25 mouse cellular contexts compared by ENCODE assay signal in the genomic region with DNA sequence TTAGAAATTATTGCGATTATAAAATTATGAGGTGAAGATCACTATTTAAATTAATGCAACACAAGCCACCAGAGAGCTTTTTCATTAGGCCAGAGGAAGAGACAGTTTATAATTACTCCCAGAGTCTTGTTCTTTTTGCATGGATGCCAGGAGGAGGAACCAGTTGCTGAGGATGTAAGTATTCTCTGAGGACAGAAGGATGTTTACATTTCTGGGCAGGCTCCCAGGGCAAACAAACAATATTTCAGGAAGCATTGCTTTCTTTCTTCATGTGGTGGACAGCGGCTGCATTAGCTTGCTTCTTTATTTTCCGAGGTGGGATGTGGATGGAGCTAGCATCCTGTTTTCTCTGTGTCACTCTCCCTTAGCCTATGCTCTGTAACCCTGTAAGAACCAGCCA. TPM values are rescaled to one million over a fixed set of nuclear protein-coding genes. Genes with fewer than 3 reads are reported as not detected.
DNase-seq lines count a peak whose midpoint lies in the region; ATAC-seq and TF ChIP-seq lines count a peak whose summit lies in the region.
"Had no signal": no experiment of that assay in that cellular context is flagged by ENCODE, and none has a peak within 500 bp of the region (broad histone marks: within the 10 kb centered on the region; RNA-seq: fewer than 3 reads in every experiment).

No protein-coding gene starts in this region.

- no peak overlapping the region for H3K27ac ChIP-seq in kidney, postnatal 0 days
- H3K27ac ChIP-seq in midbrain, embryonic 11.5 days (ENCODE audit: low read depth, low read length) = no peak overlapping the region
- H3K27ac ChIP-seq in midbrain, embryonic 14.5 days (replicated peaks; ENCODE audit: low read depth, low read length) = no peak overlapping the region
- H3K27ac ChIP-seq: forebrain, embryonic 15.5 days; heart, embryonic 10.5 days; hindbrain, embryonic 12.5 days had no signal

- peak; percentile 40 for DNase-seq in kidney, postnatal 0 days (ENCODE audit: low spot score)
- no peak for DNase-seq in kidney, postnatal 14 days
- peak; percentile 76 for DNase-seq in midbrain, embryonic 11.5 days (ENCODE audit: low spot score, missing footprints)
- DNase-seq in midbrain, embryonic 14.5 days = no peak
- DNase-seq in lung, postnatal 10 days = peak; percentile 53
- no peak for DNase-seq in cerebellum, adult 9-11 months
- no peak for DNase-seq in layer of hippocampus, postnatal 10 days (ENCODE audit: low spot score in 2 of 2)
- DNase-seq: adrenal gland, postnatal 10 days; cerebellum, adult 11-12 months; cerebellum, adult 9-10 months; cerebellum, postnatal 36 days; gastrocnemius, postnatal 36 days; heart, adult 18-20 months; heart, postnatal 10 days; heart, postnatal 4 days had no signal

- H3K9me3 ChIP-seq in kidney, postnatal 0 days (replicated peaks; ENCODE audit: low read length) = no peaks in the 10 kb centered on the region
- no peaks in the 10 kb centered on the region for H3K9me3 ChIP-seq in midbrain, embryonic 11.5 days (ENCODE audit: control insufficient read depth, low read length)
- H3K9me3 ChIP-seq in midbrain, embryonic 14.5 days (ENCODE audit: control insufficient read depth, low read length) = no peaks in the 10 kb centered on the region
- H3K9me3 ChIP-seq: forebrain, embryonic 15.5 days; heart, embryonic 10.5 days; hindbrain, embryonic 12.5 days had no signal

- TF ChIP-seq CTCF in kidney, postnatal 0 days (IDR thresholded peaks at IDR 0.05; ENCODE audit: low read depth) = no peak

- no peaks in the 10 kb centered on the region for H3K4me1 ChIP-seq in kidney, postnatal 0 days (replicated peaks; ENCODE audit: insufficient read depth, low read length)
- H3K4me1 ChIP-seq in midbrain, embryonic 11.5 days (ENCODE audit: control insufficient read depth, insufficient read depth, low read length) = no peaks in the 10 kb centered on the region
- no peaks in the 10 kb centered on the region for H3K4me1 ChIP-seq in midbrain, embryonic 14.5 days (ENCODE audit: control insufficient read depth, insufficient read depth, low read length)
- H3K4me1 ChIP-seq: forebrain, embryonic 15.5 days; heart, embryonic 10.5 days; hindbrain, embryonic 12.5 days had no signal

- H3K4me2 ChIP-seq in kidney, postnatal 0 days (ENCODE audit: low read length) = no peak overlapping the region
- H3K4me2 ChIP-seq in midbrain, embryonic 11.5 days = no peak overlapping the region
- no peak overlapping the region for H3K4me2 ChIP-seq in midbrain, embryonic 14.5 days (ENCODE audit: low read length)
- H3K4me2 ChIP-seq: forebrain, embryonic 15.5 days; hindbrain, embryonic 12.5 days had no signal

- H3K27me3 ChIP-seq in kidney, postnatal 0 days (ENCODE audit: insufficient read depth, low read length) = no peaks in the 10 kb centered on the region
- H3K27me3 ChIP-seq in midbrain, embryonic 11.5 days (ENCODE audit: control insufficient read depth, insufficient read depth, low read length) = no peaks in the 10 kb centered on the region
- no peaks in the 10 kb centered on the region for H3K27me3 ChIP-seq in midbrain, embryonic 14.5 days (ENCODE audit: control insufficient read depth, insufficient read depth, low read length)
- H3K27me3 ChIP-seq: forebrain, embryonic 15.5 days; hindbrain, embryonic 12.5 days had no signal

- no peaks in the 10 kb centered on the region for H3K36me3 ChIP-seq in kidney, postnatal 0 days (ENCODE audit: insufficient read depth, low read length)
- H3K36me3 ChIP-seq in midbrain, embryonic 11.5 days (ENCODE audit: control insufficient read depth, insufficient read depth, low read length) = no peaks in the 10 kb centered on the region
- H3K36me3 ChIP-seq in midbrain, embryonic 14.5 days (ENCODE audit: control insufficient read depth, insufficient read depth, low read length) = no peaks in the 10 kb centered on the region
- H3K36me3 ChIP-seq: forebrain, embryonic 15.5 days; heart, embryonic 10.5 days; hindbrain, embryonic 12.5 days had no signal

- WGBS in kidney, postnatal 0 days = 60% methylated on average over 3 of the region's 3 CpGs
- WGBS in midbrain, embryonic 11.5 days = 86% methylated on average over 3 of the region's 3 CpGs
- 75% methylated on average over 3 of the region's 3 CpGs for WGBS in midbrain, embryonic 14.5 days

- H3K9ac ChIP-seq in kidney, postnatal 0 days (ENCODE audit: low read depth, low read length) = no peak overlapping the region
- H3K9ac ChIP-seq in midbrain, embryonic 11.5 days (ENCODE audit: low read length) = no peak overlapping the region
- no peak overlapping the region for H3K9ac ChIP-seq in midbrain, embryonic 14.5 days (replicated peaks; ENCODE audit: low read length)
- H3K9ac ChIP-seq: forebrain, embryonic 15.5 days; hindbrain, embryonic 12.5 days had no signal

- ATAC-seq in kidney, postnatal 0 days (replicated peaks; ENCODE audit: low FRiP score, low read depth) = no peak
- no peak for ATAC-seq in midbrain, embryonic 11.5 days (ENCODE audit: low FRiP score)
- no peak for ATAC-seq in midbrain, embryonic 14.5 days (ENCODE audit: low FRiP score, low TSS enrichment)
- ATAC-seq: forebrain, embryonic 15.5 days; hindbrain, embryonic 16.5 days had no signal

- no peak overlapping the region for H3K4me3 ChIP-seq in kidney, postnatal 0 days (replicated peaks; ENCODE audit: low read depth, low read length)
- no peak overlapping the region for H3K4me3 ChIP-seq in midbrain, embryonic 11.5 days (ENCODE audit: low read depth, low read length)
- H3K4me3 ChIP-seq in midbrain, embryonic 14.5 days (replicated peaks; ENCODE audit: low read depth, low read length) = no peak overlapping the region
- H3K4me3 ChIP-seq: forebrain, embryonic 15.5 days; heart, embryonic 10.5 days; hindbrain, embryonic 12.5 days had no signal

RNA-seq across cellular contexts. Expression of a gene that starts 11.0 kb away (rescaled TPM):
- 483 and 497 TPM in 2 replicates for polyA plus RNA-seq in kidney, postnatal 0 days (2015; fragmentation: Nextera tagmentation; extraction: Ambion mirVana)
- 404 and 408 TPM in 2 replicates for polyA plus RNA-seq in midbrain, embryonic 11.5 days (2014; fragmentation: Nextera tagmentation; extraction: Ambion mirVana)
- polyA plus RNA-seq in midbrain, embryonic 14.5 days (2014; fragmentation: Nextera tagmentation; extraction: Ambion mirVana) = 282 and 334 TPM in 2 replicates
- total RNA-seq in layer of hippocampus, postnatal 10 days (2021) = 100 to 1,000 TPM; 202 to 209 TPM

RNA-seq across cellular contexts. Expression of a gene that starts 41.7 kb away (rescaled TPM):
- not detected in 2 replicates for polyA plus RNA-seq in kidney, postnatal 0 days (2015; fragmentation: Nextera tagmentation; extraction: Ambion mirVana)
- not detected in 2 replicates for polyA plus RNA-seq in midbrain, embryonic 11.5 days (2014; fragmentation: Nextera tagmentation; extraction: Ambion mirVana)
- polyA plus RNA-seq in midbrain, embryonic 14.5 days (2014; fragmentation: Nextera tagmentation; extraction: Ambion mirVana) = not detected in 2 replicates
- total RNA-seq in layer of hippocampus, postnatal 10 days (2021) = not detected
- total RNA-seq: adrenal gland, postnatal 10 days; adrenal gland, postnatal 4 days; ES-E14; gastrocnemius, adult 8-10 months; gastrocnemius, postnatal 36 days; heart, adult 18-20 months; heart, postnatal 10 days; heart, postnatal 4 days had no signal
- polyA plus RNA-seq: embryonic facial prominence, embryonic 11.5 days; forebrain, embryonic 11.5 days; forebrain, embryonic 15.5 days; heart, embryonic 10.5 days; heart, embryonic 14.5 days; hindbrain, embryonic 12.5 days; hindbrain, embryonic 16.5 days had no signal

RNA-seq across cellular contexts. Expression of a gene that starts 51.1 kb away (rescaled TPM):
- 2.3 and 2.7 TPM in 2 replicates for polyA plus RNA-seq in kidney, postnatal 0 days (2015; fragmentation: Nextera tagmentation; extraction: Ambion mirVana)
- 0.04 TPM in 1 of 2 replicates, not detected in the other for polyA plus RNA-seq in midbrain, embryonic 11.5 days (2014; fragmentation: Nextera tagmentation; extraction: Ambion mirVana)
- 0.09 TPM in 1 of 2 replicates, not detected in the other for polyA plus RNA-seq in midbrain, embryonic 14.5 days (2014; fragmentation: Nextera tagmentation; extraction: Ambion mirVana)
- total RNA-seq in layer of hippocampus, postnatal 10 days (2021) = under 1 TPM; 0.33 to 0.43 TPM
- total RNA-seq: gastrocnemius, postnatal 36 days; heart, postnatal 4 days had no signal
- polyA plus RNA-seq: forebrain, embryonic 11.5 days; forebrain, embryonic 15.5 days had no signal

Comparison
In these comparisons a context has a peak if more than half of its experiments do, and no peak if none do; other contexts are left out.
1. DNase-seq: peak in kidney, postnatal 0 days (single experiment), midbrain, embryonic 11.5 days (single experiment) and lung, postnatal 10 days (single experiment); none in kidney, postnatal 14 days (single experiment), midbrain, embryonic 14.5 days (single experiment), cerebellum, adult 9-11 months (single experiment) and layer of hippocampus, postnatal 10 days (0 of 2).